Mouse (Mus musculus): Measurements from ENCODE around the gene Olfr801. TPM values are rescaled to one million over a fixed set of nuclear protein-coding genes. Genes with fewer than 3 reads are reported as not detected.

Gene Olfr801
- polyA plus RNA-seq, 1 experiment from 2014 or later: not detected

Other genes with a start within 250 kb of the Olfr801 start
- gene Olfr786, start 246.6 kb downstream of the Olfr801 start, polyA plus RNA-seq (2016; fragmentation: Nextera tagmentation; extraction: Ambion mirVana): not detected in 2 replicates
- not detected in 2 replicates for gene Olfr787, start 212.0 kb downstream of the Olfr801 start, polyA plus RNA-seq (2016; fragmentation: Nextera tagmentation; extraction: Ambion mirVana)
- gene Olfr788, start 202.9 kb downstream of the Olfr801 start, polyA plus RNA-seq (2016; fragmentation: Nextera tagmentation; extraction: Ambion mirVana): not detected in 2 replicates
- not detected in 2 replicates for gene Olfr789, start 189.1 kb downstream of the Olfr801 start, polyA plus RNA-seq (2016; fragmentation: Nextera tagmentation; extraction: Ambion mirVana)
- not detected in 2 replicates for gene Olfr790, start 175.4 kb downstream of the Olfr801 start, polyA plus RNA-seq (2016; fragmentation: Nextera tagmentation; extraction: Ambion mirVana)
- not detected in 2 replicates for gene Olfr791, start 152.1 kb downstream of the Olfr801 start, polyA plus RNA-seq (2016; fragmentation: Nextera tagmentation; extraction: Ambion mirVana)
- not detected in 2 replicates for gene Olfr792, start 134.7 kb downstream of the Olfr801 start, polyA plus RNA-seq (2016; fragmentation: Nextera tagmentation; extraction: Ambion mirVana)
- gene Olfr794, start 106.2 kb downstream of the Olfr801 start, polyA plus RNA-seq (2016; fragmentation: Nextera tagmentation; extraction: Ambion mirVana): not detected in 2 replicates
- gene Olfr796, start 61.3 kb downstream of the Olfr801 start, polyA plus RNA-seq (2016; fragmentation: Nextera tagmentation; extraction: Ambion mirVana): not detected in 2 replicates
- not detected in 2 replicates for gene Olfr798, start 45.9 kb downstream of the Olfr801 start, polyA plus RNA-seq (2016; fragmentation: Nextera tagmentation; extraction: Ambion mirVana)
- not detected in 2 replicates for gene Olfr799, start 36.4 kb downstream of the Olfr801 start, polyA plus RNA-seq (2016; fragmentation: Nextera tagmentation; extraction: Ambion mirVana)
- gene Olfr800, start 16.2 kb downstream of the Olfr801 start, polyA plus RNA-seq (2016; fragmentation: Nextera tagmentation; extraction: Ambion mirVana): not detected in 2 replicates
- not detected in 2 replicates for gene Olfr802, start 14.3 kb upstream of the Olfr801 start, polyA plus RNA-seq (2016; fragmentation: Nextera tagmentation; extraction: Ambion mirVana)
- not detected in 2 replicates for gene Olfr803, start 20.4 kb upstream of the Olfr801 start, polyA plus RNA-seq (2016; fragmentation: Nextera tagmentation; extraction: Ambion mirVana)
- not detected in 2 replicates for gene Olfr804, start 29.3 kb upstream of the Olfr801 start, polyA plus RNA-seq (2016; fragmentation: Nextera tagmentation; extraction: Ambion mirVana)
- gene Olfr805, start 55.5 kb upstream of the Olfr801 start, polyA plus RNA-seq (2016; fragmentation: Nextera tagmentation; extraction: Ambion mirVana): not detected in 2 replicates
- gene Olfr806, start 68.1 kb upstream of the Olfr801 start, polyA plus RNA-seq (2016; fragmentation: Nextera tagmentation; extraction: Ambion mirVana): not detected in 2 replicates
- not detected in 2 replicates for gene Olfr807, start 83.9 kb upstream of the Olfr801 start, polyA plus RNA-seq (2016; fragmentation: Nextera tagmentation; extraction: Ambion mirVana)
- gene Olfr808, start 91.6 kb upstream of the Olfr801 start, polyA plus RNA-seq (2016; fragmentation: Nextera tagmentation; extraction: Ambion mirVana): not detected in 2 replicates
- gene Olfr809, start 100.8 kb upstream of the Olfr801 start, polyA plus RNA-seq (2016; fragmentation: Nextera tagmentation; extraction: Ambion mirVana): not detected in 2 replicates
- gene Olfr810, start 121.1 kb upstream of the Olfr801 start, polyA plus RNA-seq (2016; fragmentation: Nextera tagmentation; extraction: Ambion mirVana): not detected in 2 replicates
- not detected in 2 replicates for gene Olfr811, start 130.5 kb upstream of the Olfr801 start, polyA plus RNA-seq (2016; fragmentation: Nextera tagmentation; extraction: Ambion mirVana)
- gene Olfr812, start 172.2 kb upstream of the Olfr801 start, polyA plus RNA-seq (2016; fragmentation: Nextera tagmentation; extraction: Ambion mirVana): not detected in 2 replicates
- 0.18 TPM in 1 of 2 replicates, not detected in the other for gene Olfr813, start 181.5 kb upstream of the Olfr801 start, polyA plus RNA-seq (2016; fragmentation: Nextera tagmentation; extraction: Ambion mirVana)
- gene Olfr814, start 206.0 kb upstream of the Olfr801 start, polyA plus RNA-seq (2016; fragmentation: Nextera tagmentation; extraction: Ambion mirVana): not detected in 2 replicates
- not detected in 2 replicates for gene Olfr815, start 232.0 kb upstream of the Olfr801 start, polyA plus RNA-seq (2016; fragmentation: Nextera tagmentation; extraction: Ambion mirVana)
- gene Olfr816, start 241.7 kb upstream of the Olfr801 start, polyA plus RNA-seq (2016; fragmentation: Nextera tagmentation; extraction: Ambion mirVana): not detected in 2 replicates